Mouse (Mus musculus) CH12.LX (cell line): Measurements from ENCODE around the gene Gtpbp8. TPM values are rescaled to one million over a fixed set of nuclear protein-coding genes. Genes with fewer than 3 reads are reported as not detected.

ENCODE experiments used
- DNase-seq: peaks from one replicate; pipeline ENCODE4 v3.0.0-alpha.2; 2013; ENCODE audit errors: extremely low read depth
- H3K27ac ChIP-seq: 2 replicates; pipeline ENCODE4 v1.5.1; 2012; ENCODE audit warnings: low read depth, mild to moderate bottlenecking, control low read depth, moderate library complexity; ENCODE audit not compliant: insufficient read depth
- H3K27me3 ChIP-seq: replicated peaks from 2 replicates; pipeline ENCODE3; 2012; ENCODE audit warnings: inconsistent platforms
- H3K36me3 ChIP-seq, 2 experiments: replicated peaks in 1 of 2; 2 replicates each; pipeline versions ENCODE3 to v1.6.1; 2012; ENCODE audit warnings: inconsistent platforms in 1 of 2, low read length in 1 of 2, mild to moderate bottlenecking in 1 of 2, mixed read lengths in 1 of 2, moderate library complexity in 1 of 2; ENCODE audit not compliant: control insufficient read depth in 1 of 2, insufficient read depth in 1 of 2
- H3K4me1 ChIP-seq, 2 experiments: 2 replicates each; pipeline ENCODE4 v1.6.1; 2012; ENCODE audit warnings: inconsistent platforms in 1 of 2, moderate library complexity in 1 of 2; ENCODE audit not compliant: insufficient read depth in 2 of 2, control insufficient read depth in 1 of 2
- H3K4me2 ChIP-seq: 2 replicates; pipeline ENCODE4 v1.6.1; 2012; ENCODE audit warnings: low read depth, mild to moderate bottlenecking, control low read depth; ENCODE audit not compliant: poor library complexity, insufficient read depth, severe bottlenecking
- H3K4me3 ChIP-seq, 3 experiments: fragments of 150-350 bp in 1 of 3; sonication (generic) in 1 of 3; replicated peaks in 1 of 3; 2 replicates each; pipeline versions ENCODE3 to v1.5.1; 2011 to 2012; ENCODE audit warnings: low read depth in 2 of 3, low read length in 2 of 3, mild to moderate bottlenecking in 2 of 3, moderate library complexity in 2 of 3, control low read depth in 1 of 3, improper control_type of control experiment in 1 of 3, inconsistent platforms in 1 of 3, mixed read lengths in 1 of 3; ENCODE audit not compliant: poor library complexity in 1 of 3
- H3K79me2 ChIP-seq: replicated peaks from 2 replicates; pipeline ENCODE4 v1.6.1; 2012; ENCODE audit warnings: mild to moderate bottlenecking, moderate library complexity; ENCODE audit not compliant: control insufficient read depth, poor library complexity, insufficient read depth, severe bottlenecking; ENCODE audit errors: extremely low read depth
- H3K9ac ChIP-seq: 2 replicates; pipeline ENCODE4 v1.6.1; 2012; ENCODE audit warnings: low read depth, mild to moderate bottlenecking, control low read depth, moderate library complexity; ENCODE audit not compliant: insufficient read depth
- H3K9me3 ChIP-seq: replicated peaks from 2 replicates; pipeline ENCODE3; 2012; ENCODE audit warnings: low read length, inconsistent platforms, mixed read lengths
- CTCF ChIP-seq, 2 experiments: IDR thresholded peaks in 1 of 2; conservative IDR thresholded peaks in 1 of 2; 2 replicates each; pipeline ENCODE4 v1.5.1; 2011 to 2012; ENCODE audit warnings: low read depth in 2 of 2, low read length in 2 of 2, improper control_type of control experiment in 1 of 2, inconsistent platforms in 1 of 2, mild to moderate bottlenecking in 1 of 2, moderate library complexity in 1 of 2
- E2F4 ChIP-seq: IDR thresholded peaks from 2 replicates; pipeline ENCODE4 v1.6.1; 2011; ENCODE audit warnings: low read depth, low read length, improper control_type of control experiment; ENCODE audit not compliant: insufficient replicate concordance
- ETS1 ChIP-seq: conservative IDR thresholded peaks from 2 replicates; pipeline ENCODE4 v1.6.1; 2012; ENCODE audit warnings: low read depth, mild to moderate bottlenecking, inconsistent platforms, low read length, improper control_type of control experiment, moderate library complexity
- HCFC1 ChIP-seq: IDR thresholded peaks from 2 replicates; pipeline ENCODE4 v1.6.1; 2012; ENCODE audit warnings: low read depth, mild to moderate bottlenecking, inconsistent platforms, low read length, improper control_type of control experiment
- IRF4 ChIP-seq: IDR thresholded peaks from 2 replicates; pipeline ENCODE4 v1.6.1; 2014; ENCODE audit warnings: low read depth, mild to moderate bottlenecking, inconsistent platforms, low read length, improper control_type of control experiment
- JUN ChIP-seq: IDR thresholded peaks from 2 replicates; pipeline ENCODE4 v1.6.1; 2011; ENCODE audit warnings: low read depth, mild to moderate bottlenecking, low read length, improper control_type of control experiment, moderate library complexity; ENCODE audit not compliant: insufficient read depth
- KAT2A ChIP-seq: IDR thresholded peaks from 2 replicates; pipeline ENCODE4 v1.6.1; 2012; ENCODE audit warnings: low read length, improper control_type of control experiment, inconsistent platforms; ENCODE audit not compliant: insufficient replicate concordance
- MEF2A ChIP-seq: IDR thresholded peaks from 2 replicates; pipeline ENCODE4 v1.6.1; 2014; ENCODE audit warnings: low read depth, mild to moderate bottlenecking, inconsistent platforms, low read length, improper control_type of control experiment, borderline replicate concordance
- MYC ChIP-seq: IDR thresholded peaks from 2 replicates; pipeline ENCODE4 v1.6.1; 2011; ENCODE audit warnings: low read depth, mild to moderate bottlenecking, improper control_type of control experiment, low read length
- NELFE ChIP-seq: IDR thresholded peaks from 2 replicates; pipeline ENCODE4 v1.6.1; 2011; ENCODE audit warnings: low read depth, low read length, improper control_type of control experiment
- NRF1 ChIP-seq: IDR thresholded peaks from 2 replicates; pipeline ENCODE4 v1.6.1; 2014; ENCODE audit warnings: low read depth, mild to moderate bottlenecking, inconsistent platforms, low read length, improper control_type of control experiment, moderate library complexity
- POLR2A ChIP-seq: IDR thresholded peaks from 2 replicates; pipeline ENCODE4 v1.6.1; 2011; ENCODE audit warnings: low read depth, mild to moderate bottlenecking, improper control_type of control experiment, low read length
- POLR2AphosphoS2 ChIP-seq: IDR thresholded peaks from 2 replicates; pipeline ENCODE4 v1.6.1; 2011; ENCODE audit warnings: low read depth, low read length, improper control_type of control experiment
- RAD21 ChIP-seq: IDR thresholded peaks from 2 replicates; pipeline ENCODE4 v1.6.1; 2011; ENCODE audit warnings: low read depth, mild to moderate bottlenecking, low read length, improper control_type of control experiment, moderate library complexity
- ZC3H11A ChIP-seq: IDR thresholded peaks from 2 replicates; pipeline ENCODE4 v1.6.1; 2012; ENCODE audit warnings: low read depth, mild to moderate bottlenecking, inconsistent platforms, low read length, improper control_type of control experiment
- dilution Hi-C: fragments of 300-500 bp; cut with MboI; formaldehyde crosslinking; loops from 2 replicates; pipeline ENCODE4 v1.14.3; 2020; ENCODE audit warnings: low sequenced_read_pairs; ENCODE audit not compliant: extremely low pct_unique_long_range_greater_than_20kb, extremely low pct_ligation_motif_present
- in situ Hi-C: fragments of 300-500 bp; cut with MboI; formaldehyde crosslinking; loops from 3 replicates; pipeline ENCODE4 v1.14.3; 2019; ENCODE audit warnings: low sequenced_read_pairs, low pct_ligation_motif_present, low pct_unique_long_range_greater_than_20kb, mixed read lengths
- polyA plus RNA-seq: library from polyadenylated mRNA; unstranded; fragments of >175 nt; gene quantifications from 2 replicates; pipeline ENCODE4 v1.2.1, GENCODE M21; 2012; ENCODE audit warnings: low read depth; ENCODE audit not compliant: insufficient read length
- total RNA-seq, 2 experiments: library from RNA; depleted of rRNA; stranded (reverse); fragments of 300-350 nt in 1 of 2; fragments of >200 nt in 1 of 2; gene quantifications; 2 replicates each; pipeline ENCODE4 v1.2.3; 2012 to 2014

Gtpbp8 gene
- total and polyA plus RNA-seq, 3 experiments: 20.9 to 38.8 (median 24.2) TPM

GRCm38 (mm10) chr16:44719349-44719748, 26.8 kb downstream of the Gtpbp8 start:
- Histone ChIP-seq H3K4me3 (no peak overlapping the region), H3K4me2 (no peak overlapping the region), H3K9me3 (no peaks in the 10 kb centered on the region), H3K4me1 (peaks cover 0 to 29% of the 10 kb centered on the region in 2 experiments; a peak in 2 of 4 replicates), H3K9ac (no peak overlapping the region), H3K36me3 (peaks cover 8 to 30% of the 10 kb centered on the region in 2 experiments), H3K27me3 (no peaks in the 10 kb centered on the region), H3K79me2 (no peaks in the 10 kb centered on the region), H3K27ac (no peak overlapping the region)
- in situ Hi-C loops: loop anchor here (25.0 kb wide), 1 partner anchor 432 kb away; no protein-coding TSS in a partner anchor
- no peak for DNase-seq
- TF ChIP-seq IRF4: no peak
- no peak for TF ChIP-seq NRF1
- no peak for TF ChIP-seq MEF2A
- no peak for TF ChIP-seq JUN
- TF ChIP-seq ETS1: no peak
- TF ChIP-seq NELFE: no peak
- TF ChIP-seq MYC: no peak
- no peak for TF ChIP-seq E2F4
- TF ChIP-seq ZC3H11A: no peak
- TF ChIP-seq CTCF (conservative IDR thresholded peaks at IDR 0.05 in 1 of 2, IDR thresholded peaks at IDR 0.05 in 1 of 2; ENCODE audit: low read depth in 2 of 2, low read length in 2 of 2): no peak
- TF ChIP-seq KAT2A: no peak
- TF ChIP-seq POLR2A: no peak
- dilution Hi-C loops: no loop called here

GRCm38 (mm10) chr16:44717838-44718237, 28.3 kb downstream of the Gtpbp8 start:
- Histone ChIP-seq H3K79me2 (no peaks in the 10 kb centered on the region), H3K27ac (no peak overlapping the region), H3K4me3 (no peak overlapping the region), H3K9ac (no peak overlapping the region), H3K36me3 (peaks cover 8 to 28% of the 10 kb centered on the region in 2 experiments), H3K4me2 (no peak overlapping the region), H3K4me1 (peaks cover 0 to 21% of the 10 kb centered on the region in 2 experiments; a peak in 2 of 4 replicates), H3K9me3 (no peaks in the 10 kb centered on the region), H3K27me3 (no peaks in the 10 kb centered on the region)
- TF ChIP-seq HCFC1: no peak
- TF ChIP-seq CTCF (conservative IDR thresholded peaks at IDR 0.05 in 1 of 2, IDR thresholded peaks at IDR 0.05 in 1 of 2; ENCODE audit: low read depth in 2 of 2, low read length in 2 of 2): peak in 1 of 2 experiments; percentile 48; a peak in 2 of 4 replicates
- 0 out of 2 replicates have a peak, but pooled peaks have one; percentile 25 for TF ChIP-seq POLR2AphosphoS2
- peak; percentile 27 for TF ChIP-seq RAD21
- dilution Hi-C loops: no loop called here
- in situ Hi-C loops: loop anchor here (25.0 kb wide), 1 partner anchor 431 kb away; no protein-coding TSS in a partner anchor
- no peak for DNase-seq
